Mouse (Mus musculus) thymus, adult 2 months (tissue): Measurements from ENCODE around the gene Fam107b. TPM values are rescaled to one million over a fixed set of nuclear protein-coding genes. Genes with fewer than 3 reads are reported as not detected.

ENCODE experiments used
- DNase-seq: peaks from one replicate; pipeline ENCODE4 v3.0.0; 2021
- H3K27ac ChIP-seq: fragments of 200-500 bp; 2 replicates; pipeline ENCODE4 v1.5.1; 2012; ENCODE audit warnings: low read length, control low read depth; ENCODE audit not compliant: control insufficient read depth, insufficient read depth
- H3K27me3 ChIP-seq: fragments of 200-500 bp; 2 replicates; pipeline ENCODE4 v1.6.1; 2012; ENCODE audit warnings: mild to moderate bottlenecking, low read length, moderate library complexity, mixed read lengths; ENCODE audit not compliant: control insufficient read depth, insufficient read depth
- H3K36me3 ChIP-seq: fragments of 200-500 bp; 2 replicates; pipeline ENCODE4 v1.6.1; 2012; ENCODE audit warnings: mild to moderate bottlenecking, low read length, moderate library complexity; ENCODE audit not compliant: control insufficient read depth, insufficient read depth
- H3K4me1 ChIP-seq: fragments of 200-500 bp; replicated peaks from 2 replicates; pipeline ENCODE4 v1.6.1; 2012; ENCODE audit warnings: low read length; ENCODE audit not compliant: control insufficient read depth, insufficient read depth
- H3K4me3 ChIP-seq: fragments of 200-500 bp; 2 replicates; pipeline ENCODE4 v1.5.1; 2012; ENCODE audit warnings: mild to moderate bottlenecking, low read length, control low read depth, moderate library complexity; ENCODE audit not compliant: control insufficient read depth, insufficient read depth
- CTCF ChIP-seq: fragments of 200-500 bp; IDR thresholded peaks from 2 replicates; pipeline ENCODE4 v1.5.1; 2012; ENCODE audit warnings: mild to moderate bottlenecking, control low read depth, low read length, moderate library complexity, borderline replicate concordance; ENCODE audit not compliant: control insufficient read depth, poor library complexity, insufficient read depth; ENCODE audit errors: extremely low read depth
- POLR2A ChIP-seq: fragments of 200-500 bp; IDR thresholded peaks from 2 replicates; pipeline ENCODE4 v1.6.1; 2012; ENCODE audit warnings: mild to moderate bottlenecking, low read length, control low read depth, moderate library complexity; ENCODE audit not compliant: control insufficient read depth, poor library complexity, insufficient read depth; ENCODE audit errors: extremely low read depth
- WGBS: fragments of 180-500 bp; shearing (Covaris S2); methylation state at CpG from one replicate; pipeline ENCODE4 v1.1.7; 2018; 5-methylcytosine and 5-hydroxymethylcytosine counted together
- polyA plus RNA-seq: library from polyadenylated mRNA; depleted of rRNA; stranded (reverse); fragments of >200 nt; gene quantifications from 2 replicates; pipeline ENCODE4 v1.2.3, GENCODE M21; 2012; rRNA removed

The Fam107b gene
- polyA plus RNA-seq, 1 experiment: 81.3 TPM

DNA sequence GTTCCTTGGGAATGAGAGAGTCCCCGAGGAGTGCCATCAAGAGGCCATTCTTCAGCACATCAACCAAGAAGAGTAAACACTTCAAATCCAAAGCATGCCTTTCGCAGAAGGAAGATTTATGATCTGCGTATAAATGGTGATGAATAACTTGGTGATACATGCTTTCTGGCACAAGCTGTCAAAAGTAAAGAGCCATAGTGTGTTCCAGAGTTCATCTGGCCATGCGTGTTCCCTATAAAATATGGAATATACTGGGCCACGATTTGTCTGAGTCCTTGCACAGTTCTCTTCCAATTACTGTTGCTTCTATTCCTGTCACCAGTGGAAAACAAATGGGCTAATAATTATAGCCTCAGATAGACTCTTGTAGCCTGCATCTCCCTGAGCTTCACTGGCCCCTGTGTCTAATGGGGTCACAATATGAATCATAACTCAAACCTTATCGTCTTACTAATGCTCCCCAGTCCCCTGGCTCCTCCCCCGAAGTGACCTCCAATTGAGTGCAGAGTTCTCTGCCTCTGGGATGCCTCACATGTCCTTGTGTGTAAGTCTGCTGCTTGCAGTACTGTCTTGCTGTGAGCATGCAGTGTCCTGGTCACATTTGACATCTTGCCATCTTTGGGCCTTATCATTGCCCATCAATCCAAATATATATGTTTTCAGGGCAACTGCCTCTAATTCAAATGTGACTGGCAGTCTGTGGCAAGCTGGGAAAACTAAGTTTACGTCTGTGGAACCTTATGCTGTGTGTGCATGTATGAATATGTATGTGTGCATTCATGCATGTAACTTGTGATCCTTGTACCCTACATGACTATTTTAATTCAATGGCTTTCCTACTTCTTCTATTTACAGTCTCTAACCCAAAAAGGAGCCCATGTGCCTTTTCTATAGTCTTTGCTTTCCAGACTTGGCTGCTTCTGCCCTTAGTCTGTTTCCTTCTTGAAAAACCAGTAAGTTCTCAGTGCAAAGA lies 252.5 kb downstream of the Fam107b start:
- Histone ChIP-seq H3K4me1 (no peaks in the 10 kb centered on the region), H3K36me3 (no peaks in the 10 kb centered on the region), H3K27me3 (no peaks in the 10 kb centered on the region), H3K27ac (no peak overlapping the region), H3K4me3 (no peak overlapping the region)
- 95% methylated on average over 8 of the region's 8 CpGs for WGBS
- no peak for DNase-seq
- TF ChIP-seq CTCF: no peak
- no peak for TF ChIP-seq POLR2A

Other genes starting within 250 kb of the Fam107b start
- gene Rpp38, start 237.8 kb upstream of the Fam107b start, polyA plus RNA-seq: 3.4 and 3.5 TPM in 2 replicates
- gene Acbd7, start 234.3 kb upstream of the Fam107b start, polyA plus RNA-seq: not detected in 2 replicates
- gene Olah, start 173.3 kb upstream of the Fam107b start, polyA plus RNA-seq: not detected in 2 replicates
- gene Meig1, start 147.8 kb upstream of the Fam107b start, polyA plus RNA-seq: 0.40 TPM in 1 of 2 replicates, not detected in the other
- 28.1 and 30.3 TPM in 2 replicates for gene Dclre1c, start 146.4 kb upstream of the Fam107b start, polyA plus RNA-seq
- gene Suv39h2, start 95.5 kb upstream of the Fam107b start, polyA plus RNA-seq: 2.2 and 3.1 TPM in 2 replicates
- 6.0 and 6.1 TPM in 2 replicates for gene Gm45902, start 57.7 kb upstream of the Fam107b start, polyA plus RNA-seq
- 68.0 and 69.0 TPM in 2 replicates for gene Hspa14, start 57.7 kb upstream of the Fam107b start, polyA plus RNA-seq
- gene Cdnf, start 57.5 kb upstream of the Fam107b start, polyA plus RNA-seq: 0.17 and 0.43 TPM in 2 replicates